Comparison of ENCODE assay signal across 18 mouse cellular contexts in genomic region chr15:11975836-11976235, GRCm38 (mm10). TPM values are rescaled to one million over a fixed set of nuclear protein-coding genes. Genes with fewer than 3 reads are reported as not detected.
DNase-seq lines count a peak whose midpoint lies in the region; ATAC-seq and TF ChIP-seq lines count a peak whose summit lies in the region.
"Had no signal": no experiment of that assay in that cellular context is flagged by ENCODE, and none has a peak within 500 bp of the region (broad histone marks: within the 10 kb centered on the region; RNA-seq: fewer than 3 reads in every experiment).

No protein-coding gene starts in this region.

- H3K9ac ChIP-seq in midbrain, postnatal 0 days (replicated peaks; ENCODE audit: low read length, poor library complexity, severe bottlenecking) = no peak overlapping the region
- H3K9ac ChIP-seq in midbrain, embryonic 14.5 days (replicated peaks; ENCODE audit: low read length) = no peak overlapping the region
- H3K9ac ChIP-seq: forebrain, postnatal 0 days; limb, embryonic 15.5 days; neural tube, embryonic 13.5 days had no signal

- no peak for ATAC-seq in midbrain, postnatal 0 days (ENCODE audit: low FRiP score)
- no peak for ATAC-seq in midbrain, embryonic 14.5 days (ENCODE audit: low FRiP score, low TSS enrichment)
- ATAC-seq: forebrain, postnatal 0 days; inflammation-experienced regulatory T-cells, adult 6 months had no signal

- no peaks in the 10 kb centered on the region for H3K27me3 ChIP-seq in midbrain, postnatal 0 days (ENCODE audit: insufficient read depth, low read length)
- H3K27me3 ChIP-seq in midbrain, embryonic 14.5 days (ENCODE audit: control insufficient read depth, insufficient read depth, low read length) = no peaks in the 10 kb centered on the region
- H3K27me3 ChIP-seq: limb, embryonic 15.5 days; neural tube, embryonic 13.5 days had no signal

- H3K36me3 ChIP-seq in midbrain, postnatal 0 days (ENCODE audit: insufficient read depth, low read length) = peaks cover 7% of the 10 kb centered on the region
- peaks cover 26% of the 10 kb centered on the region for H3K36me3 ChIP-seq in midbrain, embryonic 14.5 days (ENCODE audit: control insufficient read depth, insufficient read depth, low read length)

- H3K4me3 ChIP-seq in midbrain, postnatal 0 days (ENCODE audit: low read depth, low read length) = no peak overlapping the region
- H3K4me3 ChIP-seq in midbrain, embryonic 14.5 days (replicated peaks; ENCODE audit: low read depth, low read length) = no peak overlapping the region
- H3K4me3 ChIP-seq: erythroblast, embryonic 14.5 days; limb, embryonic 15.5 days; neural tube, embryonic 13.5 days had no signal

- intact Hi-C loops in heart, postnatal 25 days (cut with DNase I) = no loop called here

- H3K27ac ChIP-seq in midbrain, postnatal 0 days (ENCODE audit: low read depth, low read length) = no peak overlapping the region
- H3K27ac ChIP-seq in midbrain, embryonic 14.5 days (replicated peaks; ENCODE audit: low read depth, low read length) = no peak overlapping the region
- H3K27ac ChIP-seq: kidney, postnatal 0 days; limb, embryonic 15.5 days; neural tube, embryonic 13.5 days had no signal

- TF ChIP-seq CTCF in midbrain, postnatal 0 days (IDR thresholded peaks at IDR 0.05) = no peak

- 79% methylated on average over 9 of the region's 9 CpGs for WGBS in midbrain, postnatal 0 days
- 92% methylated on average over 9 of the region's 9 CpGs for WGBS in midbrain, embryonic 14.5 days

- no peaks in the 10 kb centered on the region for H3K9me3 ChIP-seq in midbrain, postnatal 0 days (ENCODE audit: low read length)
- no peaks in the 10 kb centered on the region for H3K9me3 ChIP-seq in midbrain, embryonic 14.5 days (ENCODE audit: control insufficient read depth, low read length)
- H3K9me3 ChIP-seq: limb, embryonic 15.5 days; neural tube, embryonic 13.5 days had no signal

- H3K4me1 ChIP-seq in midbrain, postnatal 0 days (ENCODE audit: insufficient read depth, low read length) = no peaks in the 10 kb centered on the region
- H3K4me1 ChIP-seq in midbrain, embryonic 14.5 days (ENCODE audit: control insufficient read depth, insufficient read depth, low read length) = no peaks in the 10 kb centered on the region
- H3K4me1 ChIP-seq: limb, embryonic 15.5 days; neural tube, embryonic 13.5 days had no signal

- H3K4me2 ChIP-seq in midbrain, postnatal 0 days (ENCODE audit: low read depth, low read length, poor library complexity, severe bottlenecking) = no peak overlapping the region
- no peak overlapping the region for H3K4me2 ChIP-seq in midbrain, embryonic 14.5 days (ENCODE audit: low read length)
- H3K4me2 ChIP-seq: limb, embryonic 15.5 days; neural tube, embryonic 13.5 days had no signal

- peak; percentile 28 to 34 for DNase-seq in heart, adult 18-20 months
- DNase-seq in heart, postnatal 25 days (ENCODE audit: low spot score) = no peak
- peak; percentile 29 for DNase-seq in midbrain, postnatal 0 days (ENCODE audit: low spot score)
- DNase-seq in midbrain, embryonic 14.5 days = no peak
- DNase-seq in gastrocnemius, postnatal 10 days = peak; percentile 42
- DNase-seq in lung, postnatal 4 days = peak; percentile 55 to 71
- no peak for DNase-seq in thymus, postnatal 14 days
- DNase-seq: cerebellum, adult 9-10 months; embryo, embryonic 11 days; forebrain, postnatal 0 days; right cerebral cortex, adult 18-20 months; spleen, adult 18-20 months; thymus, postnatal 4 days had no signal

RNA-seq across cellular contexts. Expression of gene Sub1, which starts 20.9 kb away (rescaled TPM):
- 10 to 100 TPM; 85.1 to 87.2 TPM for total RNA-seq in heart, adult 18-20 months (2021)
- total RNA-seq in heart, postnatal 25 days (2021) = 10 to 100 TPM; 73.6 to 82.5 TPM
- total RNA-seq in midbrain, postnatal 0 days (2014; rRNA removed) = 133 and 184 TPM in 2 replicates
- polyA plus RNA-seq in midbrain, postnatal 0 days (2015; fragmentation: Nextera tagmentation; extraction: Ambion mirVana) = 616 and 676 TPM in 2 replicates
- polyA plus RNA-seq in midbrain, embryonic 14.5 days (2014; fragmentation: Nextera tagmentation; extraction: Ambion mirVana) = 527 and 572 TPM in 2 replicates
- 100 to 1,000 TPM; 152 to 153 TPM for total RNA-seq in gastrocnemius, postnatal 10 days (2021)

Comparison
In these comparisons a context has a peak if more than half of its experiments do, and no peak if none do; other contexts are left out.
1. DNase-seq: peak in heart, adult 18-20 months (2 of 2), midbrain, postnatal 0 days (single experiment), gastrocnemius, postnatal 10 days (single experiment) and lung, postnatal 4 days (2 of 2); none in heart, postnatal 25 days (single experiment), midbrain, embryonic 14.5 days (single experiment) and thymus, postnatal 14 days (single experiment).